Mouse (Mus musculus): ENCODE measurements at regions not wholly inside any gene's neighbourhood (a gene's known extent, or its start where the extent isn't known, plus 50 kb on each side); places are given as distances from the start of the nearest gene placed in this dataset.
A peak's percentile ranks its signal among the peaks of the same experiment; 100 is the strongest.
"Not testable (repeated sequence)": the region's sequence is repeated elsewhere in the genome, so short reads cannot be mapped to it uniquely, and the experiment has no call there.

GRCm38 (mm10) chr8:37048912-37049692, 55.7 kb downstream of the AI429214 start:
- no peak for DNase-seq

DNA sequence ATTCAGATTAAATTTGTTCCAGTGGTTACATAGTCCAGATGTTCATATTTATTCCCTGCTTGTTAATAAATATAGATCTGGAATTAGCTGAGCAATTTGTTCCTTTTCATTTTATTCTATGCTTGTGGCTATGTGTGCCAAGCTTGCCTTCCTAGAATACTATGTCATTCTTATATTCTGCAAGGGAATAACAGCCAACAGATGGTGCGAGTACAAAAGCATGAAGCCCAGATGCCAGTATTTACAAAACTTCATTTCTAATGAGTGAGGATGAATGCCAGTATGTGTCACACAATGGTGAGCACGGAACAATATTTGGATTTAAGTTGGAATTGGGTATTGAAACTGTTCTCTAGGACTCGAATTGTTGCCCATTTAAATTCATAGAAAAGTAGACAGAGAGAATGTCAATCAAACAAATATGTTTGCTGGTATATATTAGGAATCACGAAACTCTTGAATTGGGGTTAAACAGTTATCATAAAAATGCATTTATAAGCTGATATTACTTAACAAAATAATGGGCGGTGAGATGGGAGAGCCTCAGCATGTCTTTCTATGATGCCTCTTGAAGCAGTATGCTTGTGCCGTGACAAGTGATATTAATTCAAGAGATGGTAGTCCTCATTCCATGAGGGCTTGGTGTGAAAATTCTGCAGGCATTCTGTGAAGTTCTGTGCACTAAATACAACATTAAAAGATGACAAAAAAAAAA, 56.7 kb downstream of the AI429214 start:
- no peak for DNase-seq

DNA sequence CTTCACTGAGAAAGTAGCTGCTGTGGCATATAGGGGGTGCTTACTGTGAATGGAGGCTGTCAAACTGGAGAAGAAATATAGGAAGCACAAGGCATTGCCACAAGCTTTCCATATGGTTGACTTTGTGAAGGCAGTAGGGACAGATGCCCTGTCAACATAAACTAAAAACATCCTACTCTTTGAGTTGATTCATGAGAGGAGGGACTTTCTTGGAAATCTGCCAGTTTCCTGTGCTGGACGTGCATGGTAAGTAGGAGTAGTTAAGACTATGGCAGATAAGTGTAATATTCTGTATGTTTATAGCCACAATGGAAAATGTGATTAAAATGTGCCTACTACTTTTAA, 57.3 kb downstream of the AI429214 start:
- no peak for DNase-seq

- DNase-seq: no peak
Measured at GRCm38 (mm10) chr8:37056376-37056775, 63.0 kb downstream of the AI429214 start.

- DNase-seq: no peak
Measured at GRCm38 (mm10) chr8:37058390-37058789, 65.0 kb downstream of the AI429214 start.

DNA sequence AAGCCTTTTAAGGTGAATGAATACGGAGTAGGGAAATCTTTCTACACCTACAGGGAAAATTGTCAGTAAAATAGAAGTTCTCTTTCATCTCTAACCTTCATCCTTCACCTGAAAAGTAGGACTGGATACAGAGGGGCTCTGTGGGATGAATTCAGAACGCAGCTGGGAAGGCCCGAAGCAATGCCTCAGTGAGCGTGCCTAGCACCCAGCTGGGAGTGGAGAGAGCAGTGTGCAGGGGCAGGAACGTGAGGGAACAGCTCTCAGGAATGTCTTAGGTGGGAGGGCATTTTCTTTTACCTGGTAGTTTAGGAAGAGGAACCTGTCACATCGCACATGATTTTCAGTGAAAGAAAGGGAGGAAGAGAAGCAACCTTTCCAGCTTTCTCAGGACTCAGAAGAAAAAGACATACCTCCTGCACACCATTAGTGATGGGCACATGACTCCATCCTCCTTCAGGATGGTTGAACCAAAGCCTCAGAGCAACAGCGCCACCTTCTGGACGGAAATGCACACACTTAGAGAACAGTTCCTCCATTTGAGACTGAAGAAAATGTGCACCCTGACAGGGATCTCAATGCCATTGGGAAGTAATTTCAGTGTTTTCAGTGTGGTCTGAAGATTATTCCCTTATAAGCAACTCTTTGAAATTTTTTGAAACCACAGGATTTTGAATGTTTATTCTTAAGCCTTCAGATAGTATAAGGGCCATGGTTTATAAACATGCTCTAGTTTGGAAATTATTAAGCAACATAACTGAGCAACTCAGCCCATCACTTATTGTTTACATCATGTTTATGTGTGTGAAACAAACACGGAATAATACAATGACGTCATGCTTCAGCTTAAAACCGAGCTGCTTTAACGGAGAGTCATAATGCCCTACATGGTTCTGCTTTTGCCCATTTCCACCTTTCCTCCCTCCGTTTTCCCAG, 68.9 kb downstream of the AI429214 start:
- peak; percentile 40 to 56 for DNase-seq

DNA sequence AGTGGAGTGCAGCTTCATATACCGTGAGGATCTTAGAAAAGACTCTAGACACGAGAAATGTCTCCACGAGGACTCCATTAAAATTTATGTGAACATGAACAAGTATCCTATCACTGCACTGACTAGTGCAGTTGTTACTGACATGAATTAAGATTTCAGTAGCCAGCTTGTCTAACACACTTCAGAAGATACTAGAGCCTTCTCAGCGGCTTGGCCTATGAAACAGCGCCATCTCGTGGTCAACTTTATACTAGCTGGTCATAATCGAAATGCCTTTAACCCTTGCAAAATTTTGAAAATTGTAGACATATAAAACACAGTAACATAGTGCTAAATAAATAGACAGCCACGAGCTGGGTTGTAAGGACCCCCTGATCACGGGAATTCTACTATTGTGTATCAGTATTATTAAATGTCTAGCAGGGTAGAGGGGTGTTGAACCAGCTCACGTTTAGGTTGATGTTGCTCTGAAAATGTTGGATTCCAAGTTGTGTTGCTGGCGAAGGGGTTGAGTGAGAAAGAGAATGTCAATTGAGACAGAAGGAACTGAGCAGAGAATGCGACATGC, 70.4 kb downstream of the AI429214 start:
- DNase-seq: peak; percentile 54 to 73

DNA sequence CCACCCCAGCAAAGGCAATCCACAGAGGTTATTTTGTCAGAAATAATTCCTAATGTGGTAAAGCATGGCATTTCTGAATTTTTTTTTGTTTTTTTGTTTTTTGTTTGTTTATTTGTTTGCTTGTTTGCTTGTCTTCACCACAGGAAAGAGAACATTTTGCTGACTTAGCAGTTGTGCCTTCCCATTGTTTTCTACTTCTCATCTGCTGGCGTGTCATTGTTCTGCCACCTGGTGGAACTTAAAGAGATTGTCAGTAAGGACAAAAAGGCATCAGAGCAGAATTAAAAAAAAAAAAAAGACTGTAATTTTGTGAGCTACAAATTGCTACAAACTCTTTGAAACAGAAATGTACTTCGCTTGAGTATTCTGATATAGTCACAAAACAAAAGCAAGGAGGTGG, 79.5 kb downstream of the AI429214 start:
- no peak for DNase-seq

- DNase-seq: no peak
Measured at GRCm38 (mm10) chr8:37099727-37100126, 106.3 kb downstream of the AI429214 start.

- not testable (repeated sequence) for DNase-seq
Measured at GRCm38 (mm10) chr8:37112386-37112785, 119.0 kb downstream of the AI429214 start.

DNA sequence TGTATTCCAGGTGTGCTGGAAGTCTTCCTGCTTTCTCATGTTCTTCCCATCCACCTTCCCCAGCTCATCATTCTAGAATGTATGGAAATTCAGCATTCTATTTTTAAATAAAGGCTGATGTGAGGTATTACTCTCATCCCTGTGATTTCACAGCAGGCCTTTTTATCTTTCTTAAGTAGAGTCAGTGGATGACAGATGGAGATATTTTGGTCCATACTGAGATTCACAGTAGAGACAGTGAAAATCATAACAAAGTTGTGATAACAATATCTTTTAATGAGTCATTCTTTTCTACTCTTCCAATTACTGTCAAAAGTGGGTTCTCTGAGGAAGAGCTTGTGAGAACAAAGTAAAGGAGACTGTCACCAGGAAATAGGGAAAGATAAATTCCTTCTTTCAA, 132.4 kb downstream of the AI429214 start:
- DNase-seq: no peak

- DNase-seq: no peak
Measured at GRCm38 (mm10) chr8:37129670-37130069, 136.3 kb downstream of the AI429214 start.

DNA sequence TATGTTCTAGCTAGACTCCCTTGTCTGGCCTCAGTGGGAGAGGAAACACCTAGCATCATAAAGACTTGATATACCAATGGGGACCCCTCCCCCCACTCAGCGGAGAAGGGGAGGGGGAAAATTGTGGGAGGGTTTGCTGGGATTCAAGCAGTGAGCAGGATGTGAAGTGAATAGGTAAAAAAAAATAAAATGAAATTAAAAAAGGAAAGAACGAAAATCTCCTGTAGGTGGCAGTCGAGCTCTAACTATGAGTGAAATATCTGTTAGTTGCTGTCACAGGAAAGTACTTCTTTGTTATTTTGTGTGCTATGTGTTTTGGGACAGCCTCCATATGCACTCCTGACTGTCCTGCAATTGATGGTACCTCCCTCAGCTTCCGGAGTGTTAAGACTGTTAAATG, 138.6 kb downstream of the AI429214 start:
- peak in 1 of 2 experiments; percentile 2 for DNase-seq

- DNase-seq: no peak
Measured at GRCm38 (mm10) chr8:37134192-37134964, 141.0 kb downstream of the AI429214 start.

GRCm38 (mm10) chr8:37150286-37150685, 156.9 kb downstream of the AI429214 start:
- no peak for DNase-seq

DNA sequence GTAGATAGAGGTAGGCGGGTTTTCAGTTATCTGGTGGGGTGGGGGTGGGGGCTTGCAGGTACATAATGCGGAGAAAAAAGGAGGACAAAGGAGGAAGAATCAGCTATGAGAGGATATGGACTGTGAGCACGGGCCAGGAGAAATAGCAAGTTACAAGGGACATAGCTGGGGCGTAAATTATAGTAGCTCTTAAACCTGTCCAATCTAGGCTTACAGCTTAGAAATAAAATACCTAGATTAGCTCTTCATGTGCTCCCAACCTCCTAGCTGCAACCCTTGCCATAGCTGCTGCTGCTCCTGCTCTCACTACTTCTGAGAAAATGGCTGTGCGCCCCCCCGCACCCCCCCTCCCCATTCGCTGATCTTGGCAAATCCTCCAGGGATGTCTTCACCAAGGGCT, 161.0 kb downstream of the AI429214 start:
- DNase-seq: no peak

DNA sequence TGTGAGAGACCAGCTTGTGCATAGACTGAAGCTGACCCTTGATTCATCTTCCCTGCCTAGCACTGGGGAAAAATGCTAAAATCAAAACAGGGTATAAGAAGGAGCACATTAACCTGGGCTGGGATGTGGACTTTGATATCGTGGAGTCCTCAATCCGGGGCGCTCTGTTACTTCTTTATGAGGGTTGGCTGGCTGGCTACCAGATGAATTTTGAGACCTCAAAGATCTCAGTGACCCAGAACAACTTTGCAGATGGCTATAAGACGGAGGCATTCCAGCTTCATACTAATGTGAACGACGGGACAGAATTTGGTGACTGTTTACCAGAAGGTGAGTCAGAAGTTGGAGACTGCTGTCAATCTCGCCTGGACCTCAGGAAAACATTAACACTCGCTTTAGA, 161.5 kb downstream of the AI429214 start:
- no peak for DNase-seq

GRCm38 (mm10) chr8:37159481-37159880, 166.1 kb downstream of the AI429214 start:
- peak; percentile 55 for DNase-seq

DNA sequence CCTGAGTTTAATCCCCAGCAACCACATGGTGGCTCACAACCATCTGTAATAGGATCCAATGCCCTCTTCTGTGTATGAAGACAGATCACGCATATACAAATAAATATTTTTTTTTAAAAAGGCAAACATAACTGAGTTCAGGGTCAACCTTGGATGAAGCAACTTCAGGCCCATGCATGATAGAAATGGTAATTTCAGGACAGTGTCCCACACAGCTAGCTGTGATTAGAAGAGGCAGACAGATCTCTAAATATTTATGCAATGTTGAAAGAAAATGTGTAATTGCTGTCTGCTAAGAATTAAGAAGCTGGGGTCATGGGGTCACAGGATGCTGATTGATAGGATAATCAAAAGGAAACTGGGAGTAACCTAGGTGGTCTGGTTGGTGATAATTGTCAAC, 203.5 kb downstream of the AI429214 start:
- DNase-seq: no peak

- DNase-seq: no peak
Measured at GRCm38 (mm10) chr8:37215894-37216293, 222.5 kb downstream of the AI429214 start.

- DNase-seq: no peak
Measured at GRCm38 (mm10) chr8:37227091-37227490, 233.7 kb downstream of the AI429214 start.

DNA sequence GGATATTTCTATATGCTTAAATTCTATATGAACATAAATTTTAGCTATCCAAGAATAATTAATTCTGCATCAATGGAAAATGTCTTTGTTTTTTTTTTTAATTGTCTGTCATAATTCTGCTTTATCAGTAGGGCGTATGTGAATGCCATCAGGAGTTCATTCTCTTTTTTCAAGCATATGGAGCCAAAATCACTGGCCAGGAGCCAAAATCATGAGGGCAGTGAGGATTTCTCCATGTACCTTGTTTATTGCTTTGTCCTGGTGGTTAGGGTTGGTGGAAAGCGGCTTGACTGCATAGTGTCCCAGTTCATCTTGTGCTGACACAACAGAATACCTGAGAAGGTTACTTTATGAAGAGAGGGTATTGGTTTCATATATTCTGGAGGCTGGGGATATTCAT, 243.9 kb downstream of the AI429214 start:
- no peak for DNase-seq
